Mouse (Mus musculus): Measurements from ENCODE around the gene Gm44965. TPM values are rescaled to one million over a fixed set of nuclear protein-coding genes. Genes with fewer than 3 reads are reported as not detected.
A peak's percentile ranks its signal among the peaks of the same experiment; 100 is the strongest.

Gm44965 gene
- polyA plus RNA-seq, 1 experiment = not detected

- DNase-seq (ENCODE audit: extremely low spot score in 1 of 2, low spot score in 1 of 2) = no peak
Observed at GRCm38 (mm10) chr6:48578736-48579135, 15.0 kb upstream of the Gm44965 start.

GRCm38 (mm10) chr6:48579215-48579648 is 14.5 kb upstream of the Gm44965 start:
- DNase-seq (ENCODE audit: extremely low spot score in 1 of 2, low spot score in 1 of 2) = no peak

- DNase-seq (ENCODE audit: extremely low spot score in 1 of 2, low spot score in 1 of 2) = no peak
Observed at GRCm38 (mm10) chr6:48581257-48581656, 12.5 kb upstream of the Gm44965 start.

GRCm38 (mm10) chr6:48582037-48582436 is 11.7 kb upstream of the Gm44965 start:
- DNase-seq (ENCODE audit: extremely low spot score in 1 of 2, low spot score in 1 of 2) = peak in 1 of 2 experiments; percentile 88

GRCm38 (mm10) chr6:48589194-48589750 is 4.5 kb upstream of the Gm44965 start, which contains the start of gene Gm45021:
Gm45021 (plus strand) TSS chr6:48589610.
- no peak for DNase-seq (ENCODE audit: extremely low spot score in 1 of 2, low spot score in 1 of 2)

- no peak for DNase-seq (ENCODE audit: extremely low spot score in 1 of 2, low spot score in 1 of 2)
Observed at GRCm38 (mm10) chr6:48591221-48591845, 2.4 kb upstream of the Gm44965 start.

- DNase-seq (ENCODE audit: extremely low spot score in 1 of 2, low spot score in 1 of 2) = no peak
Observed at GRCm38 (mm10) chr6:48591871-48592270, 1.9 kb upstream of the Gm44965 start.

- DNase-seq (ENCODE audit: extremely low spot score in 1 of 2, low spot score in 1 of 2) = peak in 1 of 2 experiments; percentile 61
Observed at GRCm38 (mm10) chr6:48594043-48594738, 450 bp downstream of the Gm44965 start.

- peak in 1 of 2 experiments; percentile 60 for DNase-seq (ENCODE audit: extremely low spot score in 1 of 2, low spot score in 1 of 2)
Observed at GRCm38 (mm10) chr6:48595278-48595677, 1.5 kb downstream of the Gm44965 start.

- DNase-seq (ENCODE audit: extremely low spot score in 1 of 2, low spot score in 1 of 2) = no peak
Observed at GRCm38 (mm10) chr6:48596545-48597232, 2.9 kb downstream of the Gm44965 start.

GRCm38 (mm10) chr6:48597233-48597625 is 3.5 kb downstream of the Gm44965 start:
- DNase-seq (ENCODE audit: extremely low spot score in 1 of 2, low spot score in 1 of 2) = no peak

GRCm38 (mm10) chr6:48600594-48600993 is 6.9 kb downstream of the Gm44965 start:
- DNase-seq (ENCODE audit: extremely low spot score in 1 of 2, low spot score in 1 of 2) = no peak

GRCm38 (mm10) chr6:48601271-48602079 is 7.7 kb downstream of the Gm44965 start, which contains the start of gene Zfp775:
Zfp775 (plus strand) TSS chr6:48602063.
- DNase-seq (ENCODE audit: extremely low spot score in 1 of 2, low spot score in 1 of 2) = peak; percentile 92 to 97

GRCm38 (mm10) chr6:48602080-48602741 is 8.5 kb downstream of the Gm44965 start:
- DNase-seq (ENCODE audit: extremely low spot score in 1 of 2, low spot score in 1 of 2) = peak in 1 of 2 experiments; percentile 56

GRCm38 (mm10) chr6:48608124-48608523 is 14.4 kb downstream of the Gm44965 start:
- no peak for DNase-seq (ENCODE audit: extremely low spot score in 1 of 2, low spot score in 1 of 2)

- DNase-seq (ENCODE audit: extremely low spot score in 1 of 2, low spot score in 1 of 2) = no peak
Observed at GRCm38 (mm10) chr6:48609512-48609911, 15.8 kb downstream of the Gm44965 start.

- no peak for DNase-seq (ENCODE audit: extremely low spot score in 1 of 2, low spot score in 1 of 2)
Observed at GRCm38 (mm10) chr6:48610657-48611056, 16.9 kb downstream of the Gm44965 start.

GRCm38 (mm10) chr6:48613464-48613863 is 19.7 kb downstream of the Gm44965 start:
- no peak for DNase-seq (ENCODE audit: extremely low spot score in 1 of 2, low spot score in 1 of 2)

GRCm38 (mm10) chr6:48614756-48615155 is 21.0 kb downstream of the Gm44965 start:
- no peak for DNase-seq (ENCODE audit: extremely low spot score in 1 of 2, low spot score in 1 of 2)

GRCm38 (mm10) chr6:48620031-48620430 is 26.3 kb downstream of the Gm44965 start:
- no peak for DNase-seq (ENCODE audit: extremely low spot score in 1 of 2, low spot score in 1 of 2)

All from frontal cortex, adult 2 months (tissue).